Mouse (Mus musculus) G1E-ER4 (cell line): ENCODE measurements around the gene Spem1. TPM values are rescaled to one million over a fixed set of nuclear protein-coding genes. Genes with fewer than 3 reads are reported as not detected.

Source experiments
- GATA1 ChIP-seq: IDR thresholded peaks from one replicate; pipeline ENCODE4 v1.8.0; 2012; ENCODE audit warnings: low read length, inconsistent platforms
- polyA plus RNA-seq: library from polyadenylated mRNA; stranded (reverse); fragments of >175 nt; gene quantifications from 2 replicates; pipeline ENCODE4 v1.2.3, GENCODE M21; 2012

The Spem1 gene
- polyA plus RNA-seq, 1 experiment, result not detected

DNA sequence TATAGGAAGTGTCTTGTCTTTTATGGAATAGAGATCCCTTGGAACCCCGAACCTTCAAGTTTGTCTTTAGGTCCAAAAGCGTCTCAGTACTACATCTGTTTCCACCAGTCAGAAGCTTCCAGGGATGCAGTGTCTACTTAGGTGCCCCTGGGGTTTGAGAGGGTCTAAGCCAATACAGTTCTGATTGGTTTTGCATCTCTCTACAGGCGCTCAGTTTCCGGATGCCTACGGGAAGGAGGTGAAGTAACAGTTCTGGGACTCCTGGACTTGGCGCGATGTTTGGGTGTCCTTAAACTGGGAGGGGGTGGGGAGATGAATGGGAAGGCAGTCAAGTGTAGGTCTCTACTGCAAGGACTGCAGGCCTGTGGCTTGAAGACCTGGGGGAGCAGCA, 16.7 kb upstream of the Spem1 start:
- TF ChIP-seq GATA1, result no peak

DNA sequence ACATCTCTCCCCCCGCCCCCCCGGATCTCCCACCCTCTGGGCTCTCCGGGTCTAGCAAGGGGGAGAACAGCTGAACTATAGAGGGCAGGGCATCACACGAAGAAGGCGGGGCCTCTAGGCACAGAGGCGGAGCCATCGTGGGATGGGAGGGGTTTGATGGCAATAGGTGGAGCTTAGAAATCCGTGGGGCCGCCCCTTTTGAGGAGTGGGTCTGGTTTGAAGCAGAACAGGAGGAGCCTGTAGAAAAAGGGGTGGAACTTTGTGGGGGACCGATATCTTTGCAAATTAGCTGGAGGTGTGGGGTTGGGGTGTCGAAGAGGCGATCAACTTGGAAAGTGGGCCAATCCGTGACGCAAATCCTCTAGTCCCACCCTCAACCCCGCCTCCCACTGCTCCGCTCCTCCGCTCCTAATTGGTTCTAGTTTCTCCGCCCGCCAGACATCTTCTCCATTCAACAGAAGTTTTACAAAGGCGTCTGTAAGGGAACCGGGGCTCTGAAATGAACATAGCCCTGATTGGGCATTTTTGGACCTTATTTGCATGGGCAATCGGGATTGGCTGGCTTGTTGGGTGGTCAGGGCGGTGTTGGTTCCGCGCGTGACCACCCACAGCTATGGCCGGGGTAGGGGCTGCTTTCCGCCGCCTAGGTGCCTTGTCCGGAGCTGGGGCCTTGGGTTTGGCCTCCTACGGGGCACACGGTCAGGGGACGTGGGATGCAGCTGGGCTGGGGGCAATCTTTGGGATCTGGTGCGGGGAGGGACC, 16.2 kb upstream of the Spem1 start, which contains the start of gene Tmem256:
TSS of gene Tmem256 (plus strand) at position 563 of the 762 bp plus-strand sequence.
- TF ChIP-seq GATA1, result no peak

- no peak for TF ChIP-seq GATA1
Observed at GRCm38 (mm10) chr11:69837604-69837951, 15.6 kb upstream of the Spem1 start, which contains the start of gene Nlgn2. Gene Nlgn2, minus strand, starts transcription at chr11:69837784.

DNA sequence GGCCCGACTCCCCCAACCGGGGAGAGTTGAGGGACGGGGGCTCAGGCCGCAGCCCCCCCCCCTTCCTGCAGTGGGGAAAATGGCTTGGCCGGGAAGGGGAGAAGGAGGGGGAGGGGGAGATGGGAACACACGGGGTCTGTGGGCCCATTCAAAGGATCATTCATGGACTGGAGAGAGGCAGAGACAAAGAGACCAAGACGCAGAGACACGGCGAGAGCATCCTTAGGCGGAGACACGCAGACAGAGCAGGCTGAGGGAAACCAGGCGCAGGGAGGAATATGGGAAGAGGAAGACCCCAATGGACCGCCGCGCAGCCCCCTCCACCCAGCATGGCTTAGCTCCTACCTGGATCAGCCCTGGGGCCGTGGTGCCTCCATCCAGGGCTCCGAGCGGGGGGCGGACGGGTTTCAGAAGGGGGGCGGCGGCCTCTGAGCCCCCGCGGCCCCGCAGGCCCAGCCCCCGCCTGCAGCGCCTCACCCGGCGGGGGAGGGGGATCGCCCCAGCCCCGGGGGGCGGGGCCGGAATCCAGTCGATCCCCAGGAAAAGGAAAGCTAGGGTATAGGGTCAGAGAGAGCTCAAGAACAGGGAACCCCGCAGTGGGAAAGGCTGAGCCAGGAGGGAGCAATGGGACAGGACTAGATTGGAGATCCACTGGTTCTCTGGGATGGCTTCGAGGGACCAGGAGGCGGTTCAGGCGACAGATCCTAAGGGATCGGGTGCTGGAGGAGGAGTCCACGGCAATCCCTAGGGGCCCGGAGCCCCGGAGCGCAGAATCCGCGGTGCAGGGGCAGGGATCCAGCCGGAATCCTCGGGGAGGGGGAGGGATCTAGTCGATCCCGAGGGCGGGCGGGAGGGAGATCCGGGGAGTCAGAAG, 15.0 kb upstream of the Spem1 start:
- no peak for TF ChIP-seq GATA1

DNA sequence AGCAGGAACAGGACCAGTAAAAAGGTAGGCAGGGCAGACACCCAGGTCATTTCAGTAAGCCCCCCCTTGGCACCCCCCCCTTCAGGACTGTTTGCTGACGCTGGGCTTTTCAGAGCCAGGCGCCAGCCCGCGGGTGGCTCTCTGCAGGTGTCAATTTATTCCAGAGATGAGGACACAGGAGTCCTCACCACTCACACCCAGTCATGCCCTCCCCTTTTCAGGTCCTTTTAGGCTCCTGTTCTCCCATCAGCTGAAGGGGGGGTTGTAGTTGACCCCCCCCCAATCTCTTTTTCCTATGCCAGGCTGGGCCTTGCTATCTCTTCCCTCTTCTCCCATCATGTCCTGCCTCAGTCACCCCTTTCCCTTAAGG, 14.0 kb upstream of the Spem1 start:
- TF ChIP-seq GATA1, result no peak

GRCm38 (mm10) chr11:69835326-69835965, 13.5 kb upstream of the Spem1 start:
- no peak for TF ChIP-seq GATA1

GRCm38 (mm10) chr11:69834001-69834549, 12.1 kb upstream of the Spem1 start:
- TF ChIP-seq GATA1, result no peak

GRCm38 (mm10) chr11:69833554-69833953, 11.6 kb upstream of the Spem1 start:
- no peak for TF ChIP-seq GATA1

GRCm38 (mm10) chr11:69828832-69829231, 6.9 kb upstream of the Spem1 start:
- no peak for TF ChIP-seq GATA1

DNA sequence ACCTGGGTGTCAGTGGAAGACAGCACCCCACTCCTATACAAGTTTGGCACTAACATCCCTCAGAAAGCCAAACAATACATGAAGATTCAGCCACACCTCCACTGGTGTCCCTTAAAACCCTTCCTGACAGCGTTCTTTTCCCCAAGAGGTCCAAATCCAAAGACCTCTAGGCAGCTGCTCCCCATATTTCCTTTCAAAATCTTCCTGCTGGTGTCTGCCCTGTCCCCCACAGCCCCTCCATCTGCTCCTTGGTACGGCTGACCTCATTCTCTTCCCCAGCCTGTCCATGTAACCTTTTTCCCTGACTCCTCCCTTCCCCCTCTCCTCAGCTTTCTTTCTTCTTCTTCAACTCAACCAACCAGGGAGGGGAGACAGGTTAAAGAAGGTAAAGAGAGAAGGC, 1.5 kb upstream of the Spem1 start:
- TF ChIP-seq GATA1, result no peak

DNA sequence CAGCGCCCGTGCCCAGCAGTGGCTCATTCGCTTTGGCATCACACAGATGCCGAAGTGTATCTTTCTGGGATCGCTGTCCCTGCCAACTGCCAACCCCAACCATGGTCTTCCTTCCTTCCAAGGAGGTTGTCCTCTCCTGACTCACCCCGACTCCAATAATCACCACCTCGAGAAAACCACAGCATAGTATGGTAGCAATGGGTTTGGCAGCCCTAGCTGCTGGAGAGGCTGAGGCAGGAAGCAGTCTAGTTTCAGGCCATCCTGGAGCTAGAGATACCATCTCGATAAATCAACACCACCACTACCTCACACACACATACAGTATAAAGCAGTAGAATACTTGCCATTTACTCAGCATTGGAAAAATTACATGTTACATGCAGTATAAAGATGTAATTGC, 3.1 kb downstream of the Spem1 start:
- TF ChIP-seq GATA1, result no peak

GRCm38 (mm10) chr11:69818365-69818764, 3.6 kb downstream of the Spem1 start, which contains the start of gene Spem2:
Gene Spem2, minus strand, starts transcription at chr11:69818465.
- no peak for TF ChIP-seq GATA1

GRCm38 (mm10) chr11:69816520-69816919, 5.5 kb downstream of the Spem1 start:
- no peak for TF ChIP-seq GATA1

- TF ChIP-seq GATA1, result no peak
Observed at GRCm38 (mm10) chr11:69815155-69815554, 6.8 kb downstream of the Spem1 start, which contains the start of gene Gm39566. Gene Gm39566, minus strand, starts transcription at chr11:69815298.

- TF ChIP-seq GATA1, result no peak
Observed at GRCm38 (mm10) chr11:69810280-69810679, 11.7 kb downstream of the Spem1 start.

GRCm38 (mm10) chr11:69807641-69808040, 14.3 kb downstream of the Spem1 start:
- no peak for TF ChIP-seq GATA1
